Mouse (Mus musculus) heart, adult 8-10 months (tissue): ENCODE results near the gene Setd1b. TPM values are rescaled to one million over a fixed set of nuclear protein-coding genes. Genes with fewer than 3 reads are reported as not detected.

Source experiments
- DNase-seq: peaks from one replicate; pipeline ENCODE4 v3.0.0; 2022; ENCODE audit warnings: low spot score
- total RNA-seq, 4 experiments: library from RNA; stranded (reverse); gene quantifications; 2 replicates each; pipeline ENCODE4 v1.2.4; 2022

Setd1b gene
- total RNA-seq, 4 experiments from 2014 or later = 14.3 to 21.5 (median 18.2) TPM

- no peak for DNase-seq
These were observed 15.0 kb upstream of the Setd1b start for GRCm38 (mm10) chr5:123127031-123127430.

GRCm38 (mm10) chr5:123128426-123129169, 13.4 kb upstream of the Setd1b start:
- peak; percentile 11 for DNase-seq

GRCm38 (mm10) chr5:123129170-123129757, 12.7 kb upstream of the Setd1b start:
- DNase-seq = no peak

DNA sequence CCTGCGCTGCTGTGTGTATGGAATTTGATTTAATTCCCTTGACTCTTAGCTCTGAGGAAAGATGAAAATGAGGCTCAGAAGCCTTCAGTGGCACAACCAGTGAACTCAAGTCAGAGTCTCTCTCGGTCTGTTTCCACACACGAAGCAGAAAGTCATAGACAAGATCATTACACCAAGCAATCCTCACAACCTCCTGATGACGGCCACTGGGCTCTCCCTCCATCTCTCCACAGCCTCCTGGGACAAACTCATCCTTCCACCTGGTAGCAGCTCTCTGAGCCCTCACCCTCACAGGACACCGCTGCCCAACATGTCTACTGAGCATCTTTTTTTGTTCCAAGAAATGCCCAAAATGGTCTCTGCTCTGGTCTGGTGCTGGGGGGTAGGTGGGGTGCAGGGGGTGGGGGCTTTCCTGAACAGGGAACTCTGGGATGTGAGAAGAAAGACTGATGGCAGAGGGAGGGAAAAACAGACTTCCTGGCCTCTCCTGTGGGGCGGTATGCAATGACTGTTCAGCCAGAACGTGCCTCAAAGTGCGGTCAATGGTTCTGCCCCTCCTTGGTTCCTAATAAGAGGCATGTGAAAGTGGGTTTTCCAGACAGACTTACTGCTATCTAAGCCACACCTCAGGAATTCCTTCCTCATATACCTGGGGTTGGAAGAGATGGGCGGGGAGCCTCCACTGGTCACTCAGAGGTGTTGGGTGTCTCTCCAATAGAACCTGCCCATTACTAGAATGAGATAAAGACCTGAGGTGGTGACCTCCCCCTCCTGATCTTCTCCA, 11.8 kb upstream of the Setd1b start:
- DNase-seq = no peak

DNA sequence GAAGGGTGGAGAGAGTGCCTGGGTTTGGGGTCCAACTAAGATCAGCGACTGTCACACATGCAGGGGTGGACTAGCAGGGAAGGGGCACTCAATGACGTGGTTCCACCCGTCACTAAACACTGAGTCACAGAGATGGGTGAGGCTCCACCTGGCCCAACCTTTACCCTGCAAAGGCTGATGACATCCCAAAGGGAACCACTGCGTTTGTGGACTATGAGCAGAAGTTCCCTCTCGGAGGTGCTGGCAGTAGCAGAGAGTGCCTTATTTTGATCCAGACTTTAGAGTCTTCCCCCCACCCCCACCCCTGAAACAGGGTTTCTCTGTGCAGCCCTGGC, 11.2 kb upstream of the Setd1b start:
- DNase-seq = no peak

- peak; percentile 80 for DNase-seq
These were observed 9.5 kb upstream of the Setd1b start, which contains the start of gene Rhof for GRCm38 (mm10) chr5:123132308-123133071. Gene Rhof (minus strand): TSS chr5:123132692.

DNA sequence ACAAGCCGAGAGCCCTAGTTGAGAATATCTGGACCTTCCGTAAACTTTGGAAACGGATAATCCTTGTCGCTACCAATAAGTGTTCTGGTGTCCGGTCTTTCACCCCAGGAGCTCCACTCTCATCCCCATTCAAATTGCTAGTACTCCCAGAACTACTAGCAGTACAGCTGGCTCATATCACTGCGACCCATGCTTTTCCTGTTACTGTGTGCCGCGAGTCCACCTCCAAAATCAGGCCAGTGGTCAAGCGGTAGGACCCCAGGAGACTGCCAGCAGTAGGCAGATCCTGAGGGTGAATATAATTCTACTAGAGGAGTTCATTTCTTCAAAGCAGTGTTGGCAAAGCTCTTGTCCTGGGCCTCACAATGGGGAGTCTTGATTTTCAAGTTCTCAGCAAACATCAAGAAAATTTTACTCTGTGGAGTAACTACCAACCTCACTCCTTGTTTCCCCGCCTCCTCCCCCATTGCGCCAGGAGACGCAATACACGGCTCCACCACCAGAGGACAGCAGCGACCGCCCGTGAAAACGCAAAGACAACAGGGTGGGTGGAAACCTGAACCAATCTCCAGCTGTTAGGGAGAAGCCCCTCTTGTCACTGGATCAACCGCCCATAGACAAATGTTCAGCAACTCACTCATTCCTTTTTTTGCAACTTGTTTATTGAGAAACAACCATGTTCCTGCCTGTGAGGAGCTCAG, 8.8 kb upstream of the Setd1b start:
- DNase-seq = peak; percentile 93

GRCm38 (mm10) chr5:123133784-123134143, 8.2 kb upstream of the Setd1b start:
- no peak for DNase-seq

DNA sequence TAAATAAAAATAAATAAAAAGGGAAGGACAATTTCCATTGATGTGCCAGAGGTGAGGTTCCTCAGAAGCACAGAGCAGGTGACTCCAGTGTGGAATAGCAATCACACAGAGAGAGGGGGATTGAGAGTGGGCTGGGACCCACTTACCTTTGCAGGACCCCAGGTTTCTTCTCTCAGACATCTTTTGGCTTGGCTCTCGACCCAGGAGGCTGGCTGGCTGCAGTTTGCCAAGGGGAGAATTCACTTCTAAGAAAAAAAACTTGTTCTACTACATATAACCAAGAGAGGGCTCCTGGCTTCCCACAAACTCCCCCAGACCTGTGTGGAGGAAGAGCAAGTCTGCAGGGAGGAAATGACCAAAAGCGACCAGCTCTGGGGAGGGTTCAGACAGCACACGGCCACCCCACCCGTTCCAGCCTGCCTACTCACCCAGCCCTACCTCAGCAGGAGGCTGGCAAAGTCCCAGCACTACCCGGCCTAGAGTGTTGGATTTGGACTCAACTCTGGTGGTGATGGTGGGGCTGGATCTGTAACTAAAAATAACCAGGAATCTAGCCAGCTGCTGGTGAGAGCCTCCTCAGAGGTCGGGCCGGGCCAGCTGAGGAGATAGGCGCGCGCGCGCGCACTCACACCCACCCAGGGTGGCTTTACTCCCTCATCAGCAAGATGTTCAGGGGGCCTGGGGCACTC, 7.7 kb upstream of the Setd1b start:
- DNase-seq = peak; percentile 81

DNA sequence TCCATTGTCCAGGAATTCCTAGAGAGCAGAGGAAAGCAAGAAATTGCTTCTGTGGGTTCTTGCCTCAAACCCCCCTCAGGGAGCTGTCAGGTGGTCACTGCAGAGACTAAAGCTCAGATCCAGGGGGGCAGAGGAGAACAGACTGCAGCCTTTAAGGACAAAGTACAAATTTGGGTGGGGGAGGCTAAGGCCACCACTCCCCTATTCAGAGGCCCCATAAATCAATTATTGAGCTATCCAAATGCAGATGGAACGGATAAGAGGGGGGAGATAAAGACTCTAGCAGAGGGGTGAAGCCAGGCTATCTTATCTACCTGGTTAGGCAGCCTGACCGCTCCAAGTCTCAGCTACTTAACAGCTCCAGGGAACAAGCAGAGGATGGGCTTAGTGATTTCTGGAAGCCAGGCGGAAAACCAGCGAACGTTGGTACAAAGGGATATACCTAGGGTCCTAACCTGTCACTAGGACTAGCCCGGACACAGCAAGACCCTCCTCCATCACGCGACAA, 7.1 kb upstream of the Setd1b start:
- no peak for DNase-seq

- peak; percentile 95 for DNase-seq
These were observed 6.3 kb upstream of the Setd1b start for GRCm38 (mm10) chr5:123135471-123136360.

DNA sequence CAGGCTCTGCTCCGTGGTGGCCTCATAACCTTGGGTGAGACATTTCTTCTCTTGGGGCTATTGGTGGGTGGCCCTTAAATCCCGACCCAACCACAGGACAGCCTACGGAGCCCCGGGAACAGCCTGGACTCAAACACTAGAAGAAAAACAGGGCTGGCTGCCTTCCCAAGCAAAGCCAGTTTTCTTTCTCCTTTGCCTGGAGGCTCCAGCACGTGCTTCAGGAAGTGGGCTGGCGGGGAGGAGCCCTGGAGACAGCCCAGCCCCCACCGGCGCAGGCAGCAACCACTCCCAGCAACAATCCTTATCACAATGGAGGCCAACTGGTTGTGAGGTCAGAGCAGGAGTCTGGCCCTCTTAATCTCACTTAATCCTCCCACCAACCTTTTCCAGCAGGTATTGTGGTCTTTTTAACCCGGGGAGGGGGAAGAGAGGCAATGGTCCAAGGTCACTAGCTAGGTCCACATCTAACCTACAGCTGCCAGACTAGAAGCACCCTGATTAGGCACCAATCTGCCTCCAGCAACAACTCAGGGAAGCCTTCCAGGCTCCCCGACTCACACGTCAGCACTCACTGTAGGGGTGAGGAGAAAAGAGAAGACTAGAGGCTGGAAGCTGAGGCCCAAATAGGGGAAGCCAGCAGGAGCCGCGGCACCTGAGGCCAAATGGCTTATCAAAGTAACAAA, 5.5 kb upstream of the Setd1b start:
- DNase-seq = peak; percentile 96

DNA sequence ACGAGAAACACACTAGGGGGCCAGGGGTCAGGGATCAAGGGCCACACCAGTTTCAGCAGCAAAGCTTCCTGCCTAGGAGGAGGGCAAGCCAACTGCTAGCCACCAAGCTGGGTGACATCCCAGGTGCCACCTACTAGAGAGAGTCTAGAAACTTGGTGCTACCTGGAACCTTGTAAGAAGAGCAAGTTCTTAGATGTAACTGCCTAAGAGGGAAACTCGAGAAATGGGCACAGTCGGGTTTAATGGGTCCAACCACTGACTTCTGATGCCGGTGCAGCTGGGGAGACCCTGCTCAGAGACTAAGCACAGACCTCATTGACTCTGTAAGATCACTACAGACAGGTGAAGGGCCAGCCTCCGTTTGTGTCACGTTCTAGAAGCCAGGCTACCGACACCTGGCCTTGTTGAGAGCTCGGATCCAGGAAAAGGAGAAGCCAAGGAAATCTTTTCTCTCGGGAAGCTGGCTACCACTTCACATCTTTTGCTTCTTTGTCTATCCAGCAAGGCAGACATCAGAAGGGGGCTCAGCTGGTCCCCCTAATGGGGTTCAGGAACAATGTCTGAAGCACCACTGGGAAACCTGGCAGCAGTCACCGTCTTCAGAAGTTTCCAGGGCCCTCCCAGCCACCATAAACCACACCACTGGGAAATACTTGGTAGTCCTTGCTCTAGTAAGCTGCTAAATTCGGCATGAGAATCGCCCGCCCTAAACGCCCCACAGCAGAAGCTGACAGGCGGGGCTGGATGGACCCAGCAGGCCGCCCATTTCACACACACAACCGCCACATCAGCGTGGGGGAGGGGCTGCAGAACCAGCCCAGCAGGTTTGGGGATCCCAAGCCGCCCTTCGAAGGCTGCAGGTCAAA, 4.7 kb upstream of the Setd1b start:
- peak; percentile 88 for DNase-seq

DNA sequence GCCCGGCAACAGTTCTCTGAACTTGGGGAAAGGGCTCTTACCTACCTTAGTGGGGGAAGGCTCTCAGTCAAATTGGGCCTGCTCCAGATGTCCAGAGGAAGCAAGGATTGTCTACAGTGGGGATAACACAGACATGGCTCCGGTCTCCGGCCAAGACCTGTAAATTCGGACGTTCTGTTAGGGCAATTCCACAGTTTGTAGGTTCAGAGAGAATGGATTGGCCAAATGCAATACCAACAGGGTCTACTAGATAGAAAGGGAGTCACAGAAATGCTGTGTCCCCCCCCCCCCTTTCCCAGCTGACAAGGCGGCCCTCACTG, 4.1 kb upstream of the Setd1b start:
- DNase-seq = no peak

GRCm38 (mm10) chr5:123138230-123138911, 3.6 kb upstream of the Setd1b start:
- peak; percentile 74 for DNase-seq

DNA sequence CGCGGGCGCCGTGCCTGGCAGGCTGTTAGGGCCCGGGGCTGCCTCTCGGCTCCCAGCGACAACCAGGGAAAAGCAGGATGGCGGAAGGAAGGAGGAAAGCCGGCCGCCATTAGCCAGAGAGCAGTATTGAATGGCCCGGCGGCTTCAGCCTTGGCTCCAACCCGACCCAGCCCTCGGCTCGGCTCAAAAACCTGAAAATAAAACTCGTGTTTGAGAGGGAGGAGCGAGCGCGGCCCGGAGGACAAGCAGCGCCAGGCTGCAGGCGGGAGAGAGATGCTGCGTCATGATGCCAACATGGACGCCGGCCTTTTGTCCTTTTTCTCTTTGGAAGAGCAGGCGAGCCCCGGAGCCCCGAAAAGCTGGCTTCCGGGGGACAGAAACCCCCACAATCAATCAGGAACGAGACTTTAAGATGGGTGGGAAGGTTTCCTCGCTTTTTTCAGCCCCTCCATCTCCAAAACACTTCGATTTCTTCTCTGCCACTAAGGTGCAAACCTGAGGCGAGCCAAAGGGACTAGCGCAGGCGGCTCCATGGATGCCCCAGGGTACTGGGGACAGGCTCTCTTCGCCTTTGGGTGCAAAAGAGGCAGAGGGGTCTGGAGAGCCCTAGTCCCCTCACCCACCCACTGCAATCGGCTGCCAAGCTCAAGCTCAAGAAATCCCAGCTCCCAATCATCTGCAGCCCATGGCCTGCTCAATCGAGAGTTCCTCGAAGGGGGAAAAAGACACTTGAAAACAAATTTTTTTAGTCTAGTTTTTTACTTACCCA, 2.9 kb upstream of the Setd1b start:
- peak; percentile 88 for DNase-seq
